Mouse (Mus musculus) neural tube, embryonic 15.5 days (tissue): ENCODE data around the gene Gimap3. TPM values are rescaled to one million over a fixed set of nuclear protein-coding genes. Genes with fewer than 3 reads are reported as not detected.

Experiments used
- ATAC-seq: fragments of 200-750 bp; cut with Nextera tagmentation; 2 replicates; pipeline ENCODE4 v1.8.0; 2017; ENCODE audit warnings: mild to moderate bottlenecking, moderate TSS enrichment, moderate library complexity; ENCODE audit not compliant: low FRiP score
- H3K27ac ChIP-seq: fragments of 300-500 bp; sonication (generic); replicated peaks from 2 replicates; pipeline ENCODE4 v1.5.1; 2015; ENCODE audit warnings: mild to moderate bottlenecking, inconsistent platforms
- H3K27me3 ChIP-seq: fragments of 300-500 bp; sonication (generic); replicated peaks from 2 replicates; pipeline ENCODE4 v1.6.1; 2015; ENCODE audit warnings: inconsistent platforms
- H3K36me3 ChIP-seq: fragments of 300-500 bp; sonication (generic); 2 replicates; pipeline ENCODE4 v1.6.1; 2015; ENCODE audit warnings: inconsistent platforms
- H3K4me1 ChIP-seq: fragments of 300-500 bp; sonication (generic); 2 replicates; pipeline ENCODE4 v1.6.1; 2015; ENCODE audit warnings: inconsistent platforms
- H3K4me2 ChIP-seq: fragments of 300-500 bp; sonication (generic); 2 replicates; pipeline ENCODE4 v1.6.1; 2015; ENCODE audit warnings: inconsistent platforms, mild to moderate bottlenecking, moderate library complexity
- H3K4me3 ChIP-seq: fragments of 300-500 bp; sonication (generic); replicated peaks from 2 replicates; pipeline ENCODE4 v1.5.1; 2015; ENCODE audit warnings: mild to moderate bottlenecking, inconsistent platforms
- H3K9ac ChIP-seq: fragments of 300-500 bp; sonication (generic); replicated peaks from 2 replicates; pipeline ENCODE4 v1.6.1; 2015; ENCODE audit warnings: mild to moderate bottlenecking, inconsistent platforms
- H3K9me3 ChIP-seq: fragments of 300-500 bp; sonication (generic); replicated peaks from 2 replicates; pipeline ENCODE4 v1.6.1; 2016; ENCODE audit warnings: inconsistent platforms
- WGBS: fragments of 180-500 bp; shearing (Covaris S2); methylation state at CpG from one replicate; pipeline ENCODE4 v1.1.7; 2015; ENCODE audit warnings: mixed read lengths; 5-methylcytosine and 5-hydroxymethylcytosine counted together
- polyA plus RNA-seq: library from polyadenylated mRNA; unstranded; fragments of >200 nt; fragmentation: Nextera tagmentation; extraction: Ambion mirVana; gene quantifications from 2 replicates; pipeline ENCODE4 v1.2.1, GENCODE M21; 2015

The Gimap3 gene
- polyA plus RNA-seq, 1 experiment from 2014 or later = not detected

- no peaks in the 10 kb centered on the region for H3K9me3 ChIP-seq
- no peak overlapping the region for H3K9ac ChIP-seq
- no peaks in the 10 kb centered on the region for H3K27me3 ChIP-seq
- no peak overlapping the region for H3K4me3 ChIP-seq
- 87% methylated on average over 4 of the region's 4 CpGs for WGBS
- no peaks in the 10 kb centered on the region for H3K36me3 ChIP-seq
- no peak overlapping the region for H3K27ac ChIP-seq
- H3K4me2 ChIP-seq = no peak overlapping the region
- no peak for ATAC-seq
- H3K4me1 ChIP-seq = no peaks in the 10 kb centered on the region
Observed at GRCm38 (mm10) chr6:48720326-48720725, 50.3 kb downstream of the Gimap3 start.

DNA sequence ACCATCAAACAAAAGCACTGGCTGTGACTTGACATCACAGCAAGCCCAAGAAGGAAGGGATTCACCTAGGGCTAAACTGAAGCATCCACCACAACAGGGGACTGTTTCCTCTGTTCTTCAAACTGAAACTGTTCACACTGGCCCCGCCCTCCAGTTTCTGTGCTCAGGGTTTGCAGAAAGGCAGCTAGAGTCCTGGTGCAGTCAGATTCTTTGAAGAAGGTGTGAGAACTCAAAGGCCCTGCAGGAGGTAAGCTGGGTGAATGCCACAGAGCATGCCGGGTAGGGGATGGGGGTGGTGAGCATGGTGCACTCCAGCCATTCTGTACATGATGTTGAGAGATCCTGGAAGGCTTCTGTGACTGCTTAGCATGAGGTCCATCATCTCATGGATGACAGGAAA is 52.2 kb downstream of the Gimap3 start, which contains the start of the genes Gm28053 and Gimap7:
Gene Gm28053, plus strand, starts transcription at position 153 of the 400 bp plus-strand sequence.
Gene Gimap7, plus strand, starts transcription at position 167 of the 400 bp plus-strand sequence.
- no peaks in the 10 kb centered on the region for H3K27me3 ChIP-seq
- no peaks in the 10 kb centered on the region for H3K9me3 ChIP-seq
- H3K4me1 ChIP-seq = no peaks in the 10 kb centered on the region
- no peaks in the 10 kb centered on the region for H3K36me3 ChIP-seq
- H3K4me2 ChIP-seq = no peak within 1 kb of the TSS
- H3K9ac ChIP-seq = no peak within 1 kb of the TSS
- 65% methylated on average over 2 of the region's 2 CpGs for WGBS
- ATAC-seq = no peak
- no peak within 1 kb of the TSS for H3K27ac ChIP-seq
- H3K4me3 ChIP-seq = no peak within 1 kb of the TSS

Other genes with a start within 250 kb of the Gimap3 start
- gene Atp6v0e2, start 233.2 kb downstream of the Gimap3 start, polyA plus RNA-seq = 295 and 349 TPM in 2 replicates
- 21.6 and 24.0 TPM in 2 replicates for gene Lrrc61, start 216.1 kb downstream of the Gimap3 start, polyA plus RNA-seq
- 11.5 and 16.7 TPM in 2 replicates for gene Rarres2, start 198.1 kb downstream of the Gimap3 start, polyA plus RNA-seq
- not detected in 2 replicates for gene Gm45021, start 181.2 kb downstream of the Gimap3 start, polyA plus RNA-seq
- 41.0 and 43.7 TPM in 2 replicates for gene Repin1, start 177.0 kb downstream of the Gimap3 start, polyA plus RNA-seq
- gene Gm44965, start 176.9 kb downstream of the Gimap3 start, polyA plus RNA-seq = not detected in 2 replicates
- 12.8 and 13.0 TPM in 2 replicates for gene Zfp775, start 168.8 kb downstream of the Gimap3 start, polyA plus RNA-seq
- gene AI854703, start 144.1 kb downstream of the Gimap3 start, polyA plus RNA-seq = 30.5 and 31.4 TPM in 2 replicates
- gene Gimap8, start 123.6 kb downstream of the Gimap3 start, polyA plus RNA-seq = 0.73 and 1.4 TPM in 2 replicates
- 1.9 and 11.8 TPM in 2 replicates for gene Gimap9, start 94.7 kb downstream of the Gimap3 start, polyA plus RNA-seq
- 1.4 and 4.9 TPM in 2 replicates for gene Gimap4, start 86.3 kb downstream of the Gimap3 start, polyA plus RNA-seq
- gene Gimap6, start 62.6 kb downstream of the Gimap3 start, polyA plus RNA-seq = 8.1 and 16.7 TPM in 2 replicates
- gene Gm28053, start 52.2 kb downstream of the Gimap3 start, polyA plus RNA-seq = 1.9 TPM in 1 of 2 replicates, not detected in the other
- gene Gimap7, start 52.2 kb downstream of the Gimap3 start, polyA plus RNA-seq = 0.50 TPM in 1 of 2 replicates, not detected in the other
- 6.6 and 19.6 TPM in 2 replicates for gene Gimap1, start 31.8 kb downstream of the Gimap3 start, polyA plus RNA-seq
- gene Gimap5, start 24.7 kb downstream of the Gimap3 start, polyA plus RNA-seq = 1.7 and 4.5 TPM in 2 replicates
- gene Tmem176a, start 70.1 kb upstream of the Gimap3 start, polyA plus RNA-seq = 26.4 and 57.2 TPM in 2 replicates
- 133 and 182 TPM in 2 replicates for gene Tmem176b, start 70.6 kb upstream of the Gimap3 start, polyA plus RNA-seq
- 0.73 TPM in 1 of 2 replicates, not detected in the other for gene Aoc1, start 102.0 kb upstream of the Gimap3 start, polyA plus RNA-seq
- gene 1600015I10Rik, start 159.0 kb upstream of the Gimap3 start, polyA plus RNA-seq = not detected in 2 replicates
- not detected in 2 replicates for gene Doxl2, start 204.1 kb upstream of the Gimap3 start, polyA plus RNA-seq
- not detected in 2 replicates for gene Svs1, start 216.0 kb upstream of the Gimap3 start, polyA plus RNA-seq